Mouse (Mus musculus) liver, embryonic 13.5 days (tissue): ENCODE data around the gene Ccnc. TPM values are rescaled to one million over a fixed set of nuclear protein-coding genes. Genes with fewer than 3 reads are reported as not detected.

Source experiments
- ATAC-seq: fragments of 200-750 bp; cut with Nextera tagmentation; 2 replicates; pipeline ENCODE4 v1.8.0; 2017; ENCODE audit warnings: low read depth, mild to moderate bottlenecking, moderate number of reproducible peaks, moderate library complexity
- DNase-seq: peaks from one replicate; pipeline ENCODE4 v3.0.0; 2022
- H3K27ac ChIP-seq: fragments of 300-500 bp; sonication (generic); 2 replicates; pipeline ENCODE4 v1.5.1; 2015; ENCODE audit warnings: moderate library complexity, mild to moderate bottlenecking, inconsistent platforms
- H3K27me3 ChIP-seq: fragments of 300-500 bp; sonication (generic); 2 replicates; pipeline ENCODE4 v1.6.1; 2015; ENCODE audit warnings: mild to moderate bottlenecking, inconsistent platforms
- H3K36me3 ChIP-seq: fragments of 300-500 bp; sonication (generic); 2 replicates; pipeline ENCODE4 v1.6.1; 2015; ENCODE audit warnings: mild to moderate bottlenecking, inconsistent platforms
- H3K4me1 ChIP-seq: fragments of 300-500 bp; sonication (generic); replicated peaks from 2 replicates; pipeline ENCODE4 v1.6.1; 2015; ENCODE audit warnings: inconsistent platforms
- H3K4me2 ChIP-seq: fragments of 300-500 bp; sonication (generic); 2 replicates; pipeline ENCODE4 v1.6.1; 2015; ENCODE audit warnings: inconsistent platforms, mild to moderate bottlenecking, moderate library complexity
- H3K4me3 ChIP-seq: fragments of 300-500 bp; sonication (generic); replicated peaks from 2 replicates; pipeline ENCODE4 v1.5.1; 2015; ENCODE audit warnings: mild to moderate bottlenecking, inconsistent platforms
- H3K9ac ChIP-seq: fragments of 300-500 bp; sonication (generic); 2 replicates; pipeline ENCODE4 v1.6.1; 2015; ENCODE audit warnings: mild to moderate bottlenecking, inconsistent platforms
- H3K9me3 ChIP-seq: fragments of 300-500 bp; sonication (generic); replicated peaks from 2 replicates; pipeline ENCODE4 v1.6.1; 2016; ENCODE audit warnings: inconsistent platforms
- WGBS: fragments of 180-500 bp; shearing (Covaris S2); methylation state at CpG from one replicate; pipeline ENCODE4 v1.1.7; 2015; ENCODE audit not compliant: insufficient replicate concordance; 5-methylcytosine and 5-hydroxymethylcytosine counted together
- polyA plus RNA-seq: library from polyadenylated mRNA; unstranded; fragments of >200 nt; fragmentation: Nextera tagmentation; extraction: Ambion mirVana; gene quantifications from 2 replicates; pipeline ENCODE4 v1.2.1, GENCODE M21; 2015

Ccnc gene
- polyA plus RNA-seq = 23.2 and 32.1 TPM in 2 replicates

DNA sequence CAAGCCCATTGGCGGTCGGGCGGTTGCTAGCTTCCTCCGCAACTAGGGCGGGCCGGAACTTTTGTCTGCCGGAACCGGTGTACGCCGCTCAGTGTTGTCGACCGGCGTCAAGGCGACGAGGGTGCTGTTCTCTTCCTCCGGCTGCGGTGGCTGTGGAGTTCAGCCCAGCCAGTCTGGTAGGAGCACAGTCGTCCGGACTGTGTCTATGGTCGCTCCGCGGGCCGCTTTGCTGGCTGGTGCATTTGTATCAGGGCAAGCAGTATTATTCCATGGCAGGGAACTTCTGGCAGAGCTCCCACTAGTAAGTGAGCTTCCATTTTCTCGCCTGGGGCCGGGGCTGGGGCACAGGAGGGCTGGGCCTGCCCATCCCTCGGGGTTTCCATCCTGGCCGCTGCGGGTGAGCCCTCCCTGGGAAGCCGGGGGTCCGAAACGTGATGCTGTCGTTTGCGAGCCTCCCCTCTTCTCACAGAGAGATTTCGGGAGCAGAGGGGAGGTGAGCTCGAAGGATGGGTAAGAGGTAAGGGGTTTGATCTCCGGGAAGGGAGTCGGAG lies at the start of gene Ccnc:
Gene Ccnc (plus strand): TSS at position 87 of the 551 bp plus-strand sequence.
- Histone ChIP-seq H3K9ac (peak within 1 kb of the TSS; percentile 89), H3K4me2 (peak within 1 kb of the TSS; percentile 77), H3K36me3 (peaks cover under 1% of the 10 kb centered on the region; the same call in 1 of the 2 replicates), H3K27me3 (0 out of 2 replicates have a peak, but pooled peaks cover 4% of the 10 kb centered on the region), H3K4me3 (peak within 1 kb of the TSS; percentile 91), H3K4me1 (peaks cover 12% of the 10 kb centered on the region), H3K9me3 (no peaks in the 10 kb centered on the region), H3K27ac (peak within 1 kb of the TSS; percentile 82)
- WGBS = under 1% methylated on average over 37 of the region's 37 CpGs
- peak; percentile 90 for DNase-seq
- ATAC-seq = peak; percentile 99

GRCm38 (mm10) chr4:21678101-21678974 lies 49.2 kb upstream of the Ccnc start:
- peaks cover 12% of the 10 kb centered on the region for H3K4me1 ChIP-seq
- peak overlapping the region; percentile 50 for H3K4me3 ChIP-seq
- H3K9me3 ChIP-seq = no peaks in the 10 kb centered on the region
- no peak for ATAC-seq
- H3K9ac ChIP-seq = no peak overlapping the region
- WGBS = 2% methylated on average over 83 of the region's 84 CpGs
- no peaks in the 10 kb centered on the region for H3K36me3 ChIP-seq
- no peak overlapping the region for H3K27ac ChIP-seq
- H3K4me2 ChIP-seq = peak overlapping the region; percentile 65
- DNase-seq = no peak
- H3K27me3 ChIP-seq = peaks cover 96% of the 10 kb centered on the region

DNA sequence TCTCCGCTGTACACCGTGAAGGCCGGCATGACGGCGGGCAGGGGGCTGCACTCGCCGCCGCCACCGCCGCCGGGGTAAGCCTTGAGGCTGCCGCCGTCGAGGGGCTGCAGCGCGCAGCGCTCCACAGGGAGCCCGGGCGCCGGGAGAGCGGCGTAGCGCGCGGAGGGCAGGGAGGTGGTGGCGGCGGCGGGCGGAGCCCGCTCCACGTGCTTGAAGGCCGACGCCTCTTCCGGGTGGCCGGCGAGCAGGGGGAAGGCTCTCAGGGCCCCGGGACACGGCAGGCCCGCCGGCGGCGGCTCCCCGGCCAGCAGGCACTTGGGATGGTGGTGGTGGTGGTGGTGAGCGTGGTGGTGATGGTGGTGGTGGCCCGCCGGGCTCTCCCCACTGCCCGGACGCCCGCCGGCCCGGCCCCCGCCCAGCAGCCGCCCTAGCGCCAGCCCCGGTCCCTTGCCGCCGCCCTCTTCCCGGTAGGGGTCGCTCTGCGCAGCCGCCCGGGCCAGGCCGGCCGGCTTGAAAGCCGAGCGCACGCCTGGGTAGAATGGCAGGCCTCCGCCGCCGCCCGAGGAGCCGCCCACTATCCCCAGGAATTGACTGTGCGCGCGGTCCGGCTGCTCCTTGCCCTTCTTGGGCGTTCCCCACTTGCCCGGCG lies 48.4 kb upstream of the Ccnc start:
- peaks cover 98% of the 10 kb centered on the region for H3K27me3 ChIP-seq
- H3K36me3 ChIP-seq = no peaks in the 10 kb centered on the region
- H3K9ac ChIP-seq = no peak overlapping the region
- H3K4me1 ChIP-seq = peaks cover 12% of the 10 kb centered on the region
- no peaks in the 10 kb centered on the region for H3K9me3 ChIP-seq
- H3K27ac ChIP-seq = no peak overlapping the region
- under 1% methylated on average over 44 of the region's 79 CpGs for WGBS
- H3K4me3 ChIP-seq = peak overlapping the region; percentile 50
- H3K4me2 ChIP-seq = peak overlapping the region; percentile 65
- DNase-seq (no peak), ATAC-seq (0 out of 2 replicates have a peak, but pooled peaks have one; percentile 34)

DNA sequence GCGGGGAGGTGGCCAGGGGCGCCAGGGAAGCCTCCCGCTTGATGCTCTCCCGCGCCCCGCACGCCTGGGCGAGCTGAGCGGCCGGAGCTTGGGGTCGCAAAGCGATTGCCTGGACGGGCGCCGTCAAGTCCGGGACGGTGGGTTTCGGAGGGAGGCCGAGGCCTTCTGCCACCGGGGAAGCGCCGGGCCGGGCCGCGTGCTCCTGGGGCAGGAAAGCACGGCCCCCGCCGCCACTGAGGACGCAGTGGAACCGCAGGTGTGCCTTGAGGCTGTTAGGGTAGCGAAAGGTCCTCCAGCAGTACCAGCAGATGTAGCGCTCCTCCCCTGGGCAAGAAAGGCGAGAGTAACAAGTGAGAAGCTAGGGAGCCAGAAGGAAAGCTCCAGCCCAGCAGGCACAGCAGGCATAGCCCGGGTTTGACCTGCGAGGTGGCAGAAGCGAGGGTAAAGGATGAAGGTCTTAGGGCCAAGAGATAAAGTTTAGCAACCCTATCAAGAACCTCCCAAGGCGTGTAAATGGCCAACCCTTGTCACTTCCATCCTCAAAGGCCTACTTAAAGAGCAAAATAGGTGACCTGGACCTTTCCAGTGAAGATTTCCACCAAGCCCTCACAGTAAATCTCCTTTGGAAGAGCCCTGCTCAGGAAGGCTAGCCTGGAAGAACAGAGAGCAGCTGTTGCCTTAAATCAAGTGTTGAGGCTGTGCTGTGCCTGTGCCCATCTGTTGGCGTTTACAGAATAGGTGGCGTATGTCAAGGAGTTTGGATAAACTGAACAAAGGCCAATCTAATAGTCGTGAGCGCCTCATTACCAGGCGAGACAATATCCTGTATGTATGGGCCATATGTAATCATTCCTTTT lies 47.6 kb upstream of the Ccnc start:
- H3K27ac ChIP-seq = no peak overlapping the region
- no peaks in the 10 kb centered on the region for H3K9me3 ChIP-seq
- peak overlapping the region; percentile 65 for H3K4me2 ChIP-seq
- DNase-seq (no peak), ATAC-seq (no peak)
- H3K9ac ChIP-seq = no peak overlapping the region
- no peaks in the 10 kb centered on the region for H3K36me3 ChIP-seq
- H3K4me3 ChIP-seq = peak overlapping the region; percentile 50
- H3K4me1 ChIP-seq = peaks cover 12% of the 10 kb centered on the region
- WGBS = 4% methylated on average over 42 of the region's 42 CpGs
- H3K27me3 ChIP-seq = peaks cover 98% of the 10 kb centered on the region

- Histone ChIP-seq H3K9ac (no peak overlapping the region), H3K9me3 (no peaks in the 10 kb centered on the region), H3K4me3 (no peak overlapping the region), H3K27ac (no peak overlapping the region), H3K4me2 (no peak overlapping the region), H3K4me1 (peaks cover 12% of the 10 kb centered on the region), H3K36me3 (no peaks in the 10 kb centered on the region), H3K27me3 (peaks cover 100% of the 10 kb centered on the region)
- DNase-seq (no peak), ATAC-seq (no peak)
- 7% methylated on average over 10 of the region's 10 CpGs for WGBS
Measured at GRCm38 (mm10) chr4:21680971-21681370, 46.5 kb upstream of the Ccnc start.

DNA sequence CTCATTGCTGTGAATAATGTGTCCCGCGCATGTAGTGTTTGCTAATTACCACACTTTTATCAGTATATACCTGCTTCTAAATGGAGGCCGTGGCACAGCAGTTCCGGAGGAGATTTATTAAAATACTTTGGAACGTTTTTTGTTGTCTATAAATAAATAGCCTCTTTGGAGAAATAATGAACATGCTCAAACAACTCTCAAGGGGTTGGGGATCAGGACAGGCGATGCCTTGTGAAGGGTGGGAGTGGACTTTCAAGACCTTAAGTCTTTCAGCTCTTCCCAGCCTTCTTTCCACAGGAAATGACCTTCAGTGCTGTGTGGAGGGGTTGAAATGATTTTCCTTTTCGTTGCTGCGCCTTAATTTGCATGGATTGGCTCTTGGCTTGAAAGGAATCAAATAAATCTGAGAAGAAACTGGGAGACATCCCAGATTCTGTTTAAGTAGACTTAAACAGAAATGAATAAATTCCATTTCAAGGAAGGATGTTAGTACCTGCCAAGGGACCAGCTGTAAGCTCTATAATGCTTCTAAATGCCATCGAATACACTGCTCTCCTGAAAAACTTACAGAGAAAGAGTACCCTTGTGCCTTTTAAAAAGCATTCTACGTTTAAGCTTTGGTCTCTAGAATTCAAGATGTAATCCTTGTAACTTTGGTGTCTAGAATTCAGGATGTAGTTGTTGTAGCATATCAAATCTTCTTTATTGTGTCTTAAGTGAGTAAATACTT lies 44.9 kb upstream of the Ccnc start:
- ATAC-seq = no peak
- Histone ChIP-seq H3K4me2 (no peak overlapping the region), H3K4me3 (no peak overlapping the region), H3K27me3 (peaks cover 100% of the 10 kb centered on the region), H3K9ac (no peak overlapping the region), H3K27ac (no peak overlapping the region), H3K36me3 (no peaks in the 10 kb centered on the region), H3K4me1 (peaks cover 12% of the 10 kb centered on the region), H3K9me3 (no peaks in the 10 kb centered on the region)
- 13% methylated on average over 10 of the region's 10 CpGs for WGBS
- no peak for DNase-seq

GRCm38 (mm10) chr4:21684341-21684970 lies 43.0 kb upstream of the Ccnc start:
- peaks cover 100% of the 10 kb centered on the region for H3K27me3 ChIP-seq
- no peaks in the 10 kb centered on the region for H3K9me3 ChIP-seq
- H3K4me3 ChIP-seq = no peak overlapping the region
- H3K4me1 ChIP-seq = peaks cover 10% of the 10 kb centered on the region
- no peak overlapping the region for H3K4me2 ChIP-seq
- WGBS = 4% methylated on average over 14 of the region's 14 CpGs
- H3K9ac ChIP-seq = no peak overlapping the region
- no peak overlapping the region for H3K27ac ChIP-seq
- DNase-seq (no peak), ATAC-seq (no peak)
- no peaks in the 10 kb centered on the region for H3K36me3 ChIP-seq

GRCm38 (mm10) chr4:21685595-21686091 lies 41.9 kb upstream of the Ccnc start, which contains the start of gene Prdm13:
Gene Prdm13 (minus strand): TSS chr4:21685963.
- 2% methylated on average over 38 of the region's 38 CpGs for WGBS
- H3K27me3 ChIP-seq = peaks cover 100% of the 10 kb centered on the region

GRCm38 (mm10) chr4:21686416-21686815 lies 41.1 kb upstream of the Ccnc start:
- Histone ChIP-seq H3K4me1 (peaks cover 9% of the 10 kb centered on the region), H3K36me3 (no peaks in the 10 kb centered on the region), H3K27me3 (peaks cover 100% of the 10 kb centered on the region), H3K9ac (no peak overlapping the region), H3K27ac (no peak overlapping the region), H3K9me3 (no peaks in the 10 kb centered on the region), H3K4me2 (no peak overlapping the region), H3K4me3 (no peak overlapping the region)
- DNase-seq (no peak), ATAC-seq (no peak)
- 4% methylated on average over 11 of the region's 11 CpGs for WGBS

More at GRCm38 (mm10) chr4:21685595-21686091, 41.9 kb upstream of the Ccnc start, which contains the start of gene Prdm13:
- H3K4me3 ChIP-seq = no peak within 1 kb of the TSS
- no peak within 1 kb of the TSS for H3K4me2 ChIP-seq
- H3K36me3 ChIP-seq = no peaks in the 10 kb centered on the region
- ATAC-seq (no peak), DNase-seq (no peak)
- H3K4me1 ChIP-seq = peaks cover 9% of the 10 kb centered on the region
- H3K9me3 ChIP-seq = no peaks in the 10 kb centered on the region
- no peak within 1 kb of the TSS for H3K27ac ChIP-seq
- no peak within 1 kb of the TSS for H3K9ac ChIP-seq

DNA sequence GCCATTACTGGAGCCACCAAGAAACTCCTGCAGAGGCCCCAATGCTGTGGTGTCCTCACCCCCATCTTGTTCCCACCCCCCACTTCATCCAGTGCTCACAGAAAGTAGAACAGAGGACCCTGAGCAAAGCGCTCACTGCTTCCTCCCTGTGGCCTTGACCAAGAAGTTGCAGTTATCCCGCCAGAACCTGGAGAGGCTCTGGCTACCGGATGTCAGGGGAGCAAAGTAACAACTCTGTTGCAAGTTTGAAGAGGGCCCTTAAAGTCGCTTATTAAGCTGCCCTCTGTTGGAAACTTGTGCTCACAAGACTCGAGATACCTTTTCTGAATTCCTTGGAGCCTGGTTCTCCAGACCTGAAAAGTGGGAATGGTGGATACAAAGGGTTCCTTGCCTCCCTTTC lies 40.6 kb upstream of the Ccnc start:
- ATAC-seq = no peak
- no peak overlapping the region for H3K9ac ChIP-seq
- H3K4me1 ChIP-seq = peaks cover 9% of the 10 kb centered on the region
- DNase-seq = no peak
- no peaks in the 10 kb centered on the region for H3K9me3 ChIP-seq
- H3K36me3 ChIP-seq = no peaks in the 10 kb centered on the region
- H3K4me3 ChIP-seq = no peak overlapping the region
- H3K4me2 ChIP-seq = no peak overlapping the region
- H3K27me3 ChIP-seq = peaks cover 100% of the 10 kb centered on the region
- 2% methylated on average over 5 of the region's 5 CpGs for WGBS
- H3K27ac ChIP-seq = no peak overlapping the region
